Mouse (Mus musculus) lung, embryonic 15.5 days (tissue): ENCODE results near the gene Cav2. TPM values are rescaled to one million over a fixed set of nuclear protein-coding genes. Genes with fewer than 3 reads are reported as not detected.

Experiments
- ATAC-seq: fragments of 200-750 bp; cut with Nextera tagmentation; 2 replicates; pipeline ENCODE4 v1.8.0; 2017; ENCODE audit warnings: moderate number of reproducible peaks, borderline replicate concordance; ENCODE audit not compliant: low FRiP score, low TSS enrichment; ENCODE audit errors: extremely low read depth
- H3K27ac ChIP-seq: fragments of 300-500 bp; sonication (generic); 2 replicates; pipeline ENCODE4 v1.5.1; 2015; ENCODE audit warnings: moderate library complexity, mild to moderate bottlenecking, inconsistent platforms
- H3K27me3 ChIP-seq: fragments of 300-500 bp; sonication (generic); 2 replicates; pipeline ENCODE4 v1.6.1; 2015; ENCODE audit warnings: inconsistent platforms
- H3K36me3 ChIP-seq: fragments of 300-500 bp; sonication (generic); 2 replicates; pipeline ENCODE4 v1.6.1; 2015; ENCODE audit warnings: inconsistent platforms
- H3K4me1 ChIP-seq: fragments of 300-500 bp; sonication (generic); 2 replicates; pipeline ENCODE4 v1.6.1; 2015; ENCODE audit warnings: inconsistent platforms
- H3K4me2 ChIP-seq: fragments of 300-500 bp; sonication (generic); 2 replicates; pipeline ENCODE4 v1.6.1; 2015; ENCODE audit warnings: inconsistent platforms, mild to moderate bottlenecking, moderate library complexity
- H3K4me3 ChIP-seq: fragments of 300-500 bp; sonication (generic); 2 replicates; pipeline ENCODE4 v1.5.1; 2015; ENCODE audit warnings: mild to moderate bottlenecking, inconsistent platforms
- H3K9ac ChIP-seq: fragments of 300-500 bp; sonication (generic); 2 replicates; pipeline ENCODE4 v1.6.1; 2015; ENCODE audit warnings: inconsistent platforms
- H3K9me3 ChIP-seq: fragments of 300-500 bp; sonication (generic); 2 replicates; pipeline ENCODE4 v1.6.1; 2016; ENCODE audit warnings: inconsistent platforms
- WGBS: fragments of 180-500 bp; shearing (Covaris S2); methylation state at CpG from one replicate; pipeline ENCODE4 v1.1.7; 2015; 5-methylcytosine and 5-hydroxymethylcytosine counted together
- polyA plus RNA-seq: library from polyadenylated mRNA; unstranded; fragments of >200 nt; fragmentation: Nextera tagmentation; extraction: Ambion mirVana; gene quantifications from 2 replicates; pipeline ENCODE4 v1.2.1, GENCODE M21; 2015

Gene Cav2
- 88.0 and 91.2 TPM in 2 replicates for polyA plus RNA-seq

- Histone ChIP-seq H3K36me3 (no peaks in the 10 kb centered on the region), H3K4me3 (peak within 1 kb of the TSS; percentile 61), H3K27me3 (no peaks in the 10 kb centered on the region), H3K27ac (peak within 1 kb of the TSS; percentile 94), H3K9me3 (no peaks in the 10 kb centered on the region), H3K4me2 (peak within 1 kb of the TSS; percentile 82), H3K9ac (peak within 1 kb of the TSS; percentile 64), H3K4me1 (peaks cover 26% of the 10 kb centered on the region; the same call in 1 of the 2 replicates)
- peak; percentile 93 for ATAC-seq
- WGBS, result under 1% methylated on average over 40 of the region's 40 CpGs
Observed at GRCm38 (mm10) chr6:17280939-17281756, at the start of gene Cav2. Gene Cav2 (plus strand): TSS chr6:17281185.

GRCm38 (mm10) chr6:17239693-17240092, 41.3 kb upstream of the Cav2 start:
- 88% methylated on average over 1 of the region's 1 CpGs for WGBS

GRCm38 (mm10) chr6:17241013-17241412, 40.0 kb upstream of the Cav2 start:
- WGBS, result 80% methylated on average over 1 of the region's 1 CpGs
- ATAC-seq, result no peak
- Histone ChIP-seq H3K4me1 (no peaks in the 10 kb centered on the region), H3K4me2 (no peak overlapping the region), H3K9me3 (no peaks in the 10 kb centered on the region), H3K9ac (no peak overlapping the region), H3K27ac (no peak overlapping the region), H3K4me3 (no peak overlapping the region), H3K27me3 (no peaks in the 10 kb centered on the region), H3K36me3 (no peaks in the 10 kb centered on the region)

More at GRCm38 (mm10) chr6:17239693-17240092, 41.3 kb upstream of the Cav2 start:
- Histone ChIP-seq H3K4me3 (no peak overlapping the region), H3K9ac (no peak overlapping the region), H3K4me1 (no peaks in the 10 kb centered on the region), H3K4me2 (no peak overlapping the region), H3K27ac (no peak overlapping the region), H3K36me3 (no peaks in the 10 kb centered on the region), H3K27me3 (no peaks in the 10 kb centered on the region), H3K9me3 (no peaks in the 10 kb centered on the region)
- ATAC-seq, result no peak

- no peaks in the 10 kb centered on the region for H3K27me3 ChIP-seq
- no peak for ATAC-seq
- 87% methylated on average over 2 of the region's 2 CpGs for WGBS
Observed at GRCm38 (mm10) chr6:17246959-17247358, 34.0 kb upstream of the Cav2 start.

GRCm38 (mm10) chr6:17247673-17248072, 33.3 kb upstream of the Cav2 start:
- Histone ChIP-seq H3K27ac (no peak overlapping the region), H3K9me3 (no peaks in the 10 kb centered on the region), H3K36me3 (no peaks in the 10 kb centered on the region), H3K9ac (no peak overlapping the region), H3K4me1 (no peaks in the 10 kb centered on the region), H3K4me2 (no peak overlapping the region), H3K4me3 (no peak overlapping the region), H3K27me3 (no peaks in the 10 kb centered on the region)
- ATAC-seq, result no peak
- 78% methylated on average over 3 of the region's 3 CpGs for WGBS

More at GRCm38 (mm10) chr6:17246959-17247358, 34.0 kb upstream of the Cav2 start:
- no peak overlapping the region for H3K9ac ChIP-seq
- H3K36me3 ChIP-seq, result no peaks in the 10 kb centered on the region
- H3K4me2 ChIP-seq, result no peak overlapping the region
- H3K4me3 ChIP-seq, result no peak overlapping the region
- no peaks in the 10 kb centered on the region for H3K9me3 ChIP-seq
- no peaks in the 10 kb centered on the region for H3K4me1 ChIP-seq
- H3K27ac ChIP-seq, result no peak overlapping the region

GRCm38 (mm10) chr6:17248241-17248640, 32.7 kb upstream of the Cav2 start:
- no peaks in the 10 kb centered on the region for H3K36me3 ChIP-seq
- H3K4me2 ChIP-seq, result no peak overlapping the region
- no peaks in the 10 kb centered on the region for H3K4me1 ChIP-seq
- no peak overlapping the region for H3K4me3 ChIP-seq
- H3K27ac ChIP-seq, result no peak overlapping the region
- H3K27me3 ChIP-seq, result no peaks in the 10 kb centered on the region
- H3K9ac ChIP-seq, result no peak overlapping the region
- H3K9me3 ChIP-seq, result no peaks in the 10 kb centered on the region
- ATAC-seq, result no peak
- WGBS, result 30% methylated on average over 1 of the region's 1 CpGs

GRCm38 (mm10) chr6:17251958-17252357, 29.0 kb upstream of the Cav2 start:
- H3K9me3 ChIP-seq, result no peaks in the 10 kb centered on the region
- H3K9ac ChIP-seq, result no peak overlapping the region
- H3K4me1 ChIP-seq, result no peaks in the 10 kb centered on the region
- 30% methylated on average over 1 of the region's 1 CpGs for WGBS
- ATAC-seq, result no peak
- no peaks in the 10 kb centered on the region for H3K36me3 ChIP-seq
- no peak overlapping the region for H3K4me3 ChIP-seq
- no peak overlapping the region for H3K4me2 ChIP-seq
- no peaks in the 10 kb centered on the region for H3K27me3 ChIP-seq
- H3K27ac ChIP-seq, result no peak overlapping the region

- Histone ChIP-seq H3K9me3 (no peaks in the 10 kb centered on the region), H3K4me2 (no peak overlapping the region), H3K9ac (no peak overlapping the region), H3K4me1 (no peaks in the 10 kb centered on the region), H3K27ac (no peak overlapping the region), H3K27me3 (no peaks in the 10 kb centered on the region), H3K4me3 (no peak overlapping the region), H3K36me3 (no peaks in the 10 kb centered on the region)
- 81% methylated on average over 1 of the region's 1 CpGs for WGBS
- no peak for ATAC-seq
Observed at GRCm38 (mm10) chr6:17258142-17258541, 22.8 kb upstream of the Cav2 start.

- H3K4me1 ChIP-seq, result no peaks in the 10 kb centered on the region
- no peak overlapping the region for H3K4me3 ChIP-seq
- 76% methylated on average over 1 of the region's 1 CpGs for WGBS
- no peaks in the 10 kb centered on the region for H3K9me3 ChIP-seq
- H3K9ac ChIP-seq, result no peak overlapping the region
- no peak overlapping the region for H3K4me2 ChIP-seq
- H3K36me3 ChIP-seq, result no peaks in the 10 kb centered on the region
- H3K27ac ChIP-seq, result no peak overlapping the region
- no peaks in the 10 kb centered on the region for H3K27me3 ChIP-seq
- ATAC-seq, result no peak
Observed at GRCm38 (mm10) chr6:17258911-17259310, 22.1 kb upstream of the Cav2 start.

- Histone ChIP-seq H3K36me3 (no peaks in the 10 kb centered on the region), H3K4me3 (no peak overlapping the region), H3K27me3 (no peaks in the 10 kb centered on the region), H3K4me2 (no peak overlapping the region), H3K27ac (no peak overlapping the region), H3K4me1 (peaks cover 10% of the 10 kb centered on the region), H3K9ac (no peak overlapping the region), H3K9me3 (no peaks in the 10 kb centered on the region)
- WGBS, result 21% methylated on average over 2 of the region's 2 CpGs
- ATAC-seq, result no peak
Observed at GRCm38 (mm10) chr6:17262786-17263185, 18.2 kb upstream of the Cav2 start.

GRCm38 (mm10) chr6:17265043-17265442, 15.9 kb upstream of the Cav2 start:
- Histone ChIP-seq H3K4me3 (no peak overlapping the region), H3K36me3 (no peaks in the 10 kb centered on the region), H3K9me3 (no peaks in the 10 kb centered on the region), H3K4me1 (peaks cover 10% of the 10 kb centered on the region), H3K9ac (no peak overlapping the region), H3K4me2 (no peak overlapping the region), H3K27ac (no peak overlapping the region), H3K27me3 (no peaks in the 10 kb centered on the region)
- 54% methylated on average over 4 of the region's 4 CpGs for WGBS
- ATAC-seq, result no peak

- Histone ChIP-seq H3K27ac (peak overlapping the region; percentile 65), H3K4me2 (no peak overlapping the region), H3K9ac (no peak overlapping the region), H3K27me3 (no peaks in the 10 kb centered on the region), H3K36me3 (no peaks in the 10 kb centered on the region), H3K9me3 (no peaks in the 10 kb centered on the region), H3K4me1 (peaks cover 10% of the 10 kb centered on the region), H3K4me3 (no peak overlapping the region)
- peak; percentile 49; the same call in 1 of the 2 replicates for ATAC-seq
- WGBS, result 41% methylated on average over 3 of the region's 3 CpGs
Observed at GRCm38 (mm10) chr6:17266466-17266865, 14.5 kb upstream of the Cav2 start.
